Mouse (Mus musculus) erythroblast, embryonic 14.5 days (primary cell): ENCODE measurements around the gene Cym. TPM values are rescaled to one million over a fixed set of nuclear protein-coding genes. Genes with fewer than 3 reads are reported as not detected.

Source experiments
- H3K27me3 ChIP-seq: 2 replicates; pipeline ENCODE4 v1.6.1; 2012; ENCODE audit warnings: inconsistent platforms; ENCODE audit not compliant: control insufficient read depth
- H3K36me3 ChIP-seq: 2 replicates; pipeline ENCODE4 v1.6.1; 2012; ENCODE audit warnings: mild to moderate bottlenecking, inconsistent platforms; ENCODE audit not compliant: control insufficient read depth
- H3K4me1 ChIP-seq: 2 replicates; pipeline ENCODE4 v1.6.1; 2012; ENCODE audit warnings: inconsistent platforms; ENCODE audit not compliant: control insufficient read depth
- H3K4me3 ChIP-seq: replicated peaks from 2 replicates; pipeline ENCODE3; 2012; ENCODE audit warnings: moderate library complexity, mild to moderate bottlenecking, inconsistent platforms
- H3K9me3 ChIP-seq: 2 replicates; pipeline ENCODE4 v1.6.1; 2012; ENCODE audit warnings: low read length, inconsistent platforms, mixed read lengths; ENCODE audit not compliant: control insufficient read depth
- GATA1 ChIP-seq: IDR thresholded peaks from 2 replicates; pipeline ENCODE4 v1.6.1; 2012; ENCODE audit warnings: low read length, inconsistent platforms, mixed read lengths
- TAL1 ChIP-seq: IDR thresholded peaks from 3 replicates; pipeline ENCODE4 v1.6.1; 2012; ENCODE audit warnings: low read length, inconsistent platforms, mixed read lengths
- polyA plus RNA-seq: library from polyadenylated mRNA; stranded (reverse); fragments of >175 nt; gene quantifications from 2 replicates; pipeline ENCODE4 v1.2.3, GENCODE M21; 2012

The Cym gene
- polyA plus RNA-seq, 1 experiment = not detected

GRCm38 (mm10) chr3:107206490-107207150 lies 14.9 kb downstream of the Cym start:
- no peaks in the 10 kb centered on the region for H3K36me3 ChIP-seq
- no peaks in the 10 kb centered on the region for H3K9me3 ChIP-seq
- peaks cover 2% of the 10 kb centered on the region for H3K27me3 ChIP-seq
- no peaks in the 10 kb centered on the region for H3K4me1 ChIP-seq
- no peak for TF ChIP-seq TAL1
- TF ChIP-seq GATA1 = no peak
- no peak overlapping the region for H3K4me3 ChIP-seq

DNA sequence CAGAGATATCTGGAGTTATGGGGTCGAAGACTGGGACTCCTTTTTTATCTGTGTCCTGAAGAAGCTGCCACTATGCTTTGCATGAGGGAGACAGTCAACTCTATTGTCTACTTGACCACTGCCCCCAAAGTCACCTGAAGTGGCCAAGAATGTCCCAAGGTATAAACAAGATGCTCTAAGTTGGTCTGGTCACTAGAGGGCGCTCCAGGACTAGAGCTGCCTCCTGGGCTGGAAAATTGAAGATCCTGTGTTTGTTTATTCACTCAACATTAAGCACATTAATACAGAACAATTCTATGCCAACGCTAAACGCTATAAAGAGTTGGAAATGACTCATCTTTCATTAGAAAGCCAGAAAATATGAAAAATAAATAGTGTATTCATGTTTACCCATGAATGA lies 15.5 kb downstream of the Cym start:
- no peak overlapping the region for H3K4me3 ChIP-seq
- H3K27me3 ChIP-seq = peaks cover 2% of the 10 kb centered on the region
- no peaks in the 10 kb centered on the region for H3K4me1 ChIP-seq
- H3K9me3 ChIP-seq = no peaks in the 10 kb centered on the region
- TF ChIP-seq GATA1 (no peak), TAL1 (no peak)
- no peaks in the 10 kb centered on the region for H3K36me3 ChIP-seq

- no peaks in the 10 kb centered on the region for H3K9me3 ChIP-seq
- H3K27me3 ChIP-seq = peaks cover 2% of the 10 kb centered on the region
- no peaks in the 10 kb centered on the region for H3K36me3 ChIP-seq
- no peak overlapping the region for H3K4me3 ChIP-seq
- TF ChIP-seq TAL1 = no peak
- no peak for TF ChIP-seq GATA1
- no peaks in the 10 kb centered on the region for H3K4me1 ChIP-seq
Measured at GRCm38 (mm10) chr3:107205170-107205569, 16.4 kb downstream of the Cym start.

DNA sequence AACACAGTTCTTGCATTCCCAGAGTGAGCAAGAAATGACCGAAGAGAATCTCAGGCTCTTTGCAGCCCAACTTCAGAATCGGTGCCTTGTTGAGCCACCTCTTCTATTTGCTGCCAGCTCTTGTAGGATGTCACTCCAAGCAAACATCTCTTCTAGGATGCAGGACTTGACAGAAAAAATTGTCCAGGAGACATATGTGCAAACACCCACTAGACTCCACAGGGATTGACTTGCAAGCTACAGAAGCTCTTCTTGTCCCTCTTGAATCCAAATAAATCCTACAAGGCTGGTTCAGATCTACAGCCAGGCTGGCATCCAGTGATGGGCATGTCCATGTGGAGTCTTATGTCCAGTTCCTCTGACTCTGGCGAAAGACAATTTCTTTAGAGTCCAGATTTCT lies 17.1 kb downstream of the Cym start:
- Histone ChIP-seq H3K4me1 (no peaks in the 10 kb centered on the region), H3K9me3 (no peaks in the 10 kb centered on the region), H3K36me3 (no peaks in the 10 kb centered on the region), H3K27me3 (peaks cover 2% of the 10 kb centered on the region), H3K4me3 (no peak overlapping the region)
- no peak for TF ChIP-seq GATA1
- TF ChIP-seq TAL1 = no peak

GRCm38 (mm10) chr3:107201310-107202180 lies 20.0 kb downstream of the Cym start:
- H3K27me3 ChIP-seq = no peaks in the 10 kb centered on the region; the same call in 1 of the 2 replicates
- H3K4me3 ChIP-seq = no peak overlapping the region
- no peaks in the 10 kb centered on the region for H3K36me3 ChIP-seq
- H3K4me1 ChIP-seq = no peaks in the 10 kb centered on the region
- no peaks in the 10 kb centered on the region for H3K9me3 ChIP-seq
- TF ChIP-seq TAL1 = no peak
- TF ChIP-seq GATA1 = no peak

DNA sequence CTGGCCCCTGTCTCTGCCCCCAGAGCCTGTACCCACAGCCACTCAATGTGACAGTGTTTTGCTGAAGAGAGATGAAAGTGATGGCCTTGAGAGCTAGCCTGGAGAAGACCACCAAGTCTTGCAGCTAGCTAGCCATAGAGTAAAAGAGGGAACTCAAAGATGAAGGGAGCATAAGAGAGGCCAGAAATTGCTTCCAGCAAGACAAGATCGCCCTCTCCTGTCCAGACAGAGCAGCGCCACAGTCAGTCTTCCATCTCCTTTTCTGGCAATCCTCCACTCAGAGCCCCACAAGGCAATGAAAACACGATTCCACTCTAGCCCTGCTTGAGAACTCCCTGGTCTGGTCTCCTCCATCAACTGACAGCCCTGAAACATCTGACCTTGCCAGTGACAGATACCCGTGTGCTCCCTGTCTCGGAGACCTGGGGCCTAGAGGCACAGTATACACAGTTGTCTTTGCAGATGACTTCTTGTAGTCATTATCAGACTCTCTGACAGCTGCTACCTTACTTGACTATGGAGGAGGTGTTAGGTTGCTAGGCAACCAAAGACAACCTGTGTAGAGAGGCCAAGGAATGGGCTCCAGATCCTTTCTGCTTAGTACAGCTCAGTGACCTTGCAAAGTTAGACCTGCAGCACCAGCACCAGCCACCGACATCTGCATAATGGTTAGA lies 33.2 kb downstream of the Cym start:
- Histone ChIP-seq H3K4me3 (no peak overlapping the region), H3K36me3 (no peaks in the 10 kb centered on the region), H3K9me3 (no peaks in the 10 kb centered on the region), H3K4me1 (no peaks in the 10 kb centered on the region), H3K27me3 (no peaks in the 10 kb centered on the region)
- no peak for TF ChIP-seq TAL1
- no peak for TF ChIP-seq GATA1

DNA sequence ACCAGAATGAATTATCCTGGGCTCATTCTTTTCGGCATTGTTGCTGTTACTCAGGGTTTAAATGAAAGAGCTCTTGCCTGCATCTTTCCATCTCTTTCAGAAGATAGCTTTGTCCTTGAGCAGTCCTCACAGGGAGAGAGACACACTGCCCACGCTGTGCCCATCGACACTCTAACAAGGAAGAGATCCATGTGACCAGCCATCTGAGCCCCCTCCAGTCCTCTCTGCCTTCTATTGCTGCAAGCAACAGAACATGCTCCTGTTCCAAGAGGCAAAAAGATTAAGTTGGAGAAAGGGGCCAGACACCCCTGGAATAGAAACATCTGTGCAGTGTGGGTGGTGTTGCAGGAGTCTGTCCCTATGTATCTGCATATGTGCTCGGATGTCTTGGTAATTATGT lies 34.5 kb downstream of the Cym start:
- Histone ChIP-seq H3K36me3 (no peaks in the 10 kb centered on the region), H3K27me3 (no peaks in the 10 kb centered on the region), H3K9me3 (no peaks in the 10 kb centered on the region), H3K4me3 (no peak overlapping the region), H3K4me1 (no peaks in the 10 kb centered on the region)
- no peak for TF ChIP-seq TAL1
- TF ChIP-seq GATA1 = no peak

GRCm38 (mm10) chr3:107185597-107185996 lies 35.9 kb downstream of the Cym start:
- TF ChIP-seq GATA1 (no peak), TAL1 (no peak)
- Histone ChIP-seq H3K4me3 (no peak overlapping the region), H3K36me3 (no peaks in the 10 kb centered on the region), H3K9me3 (no peaks in the 10 kb centered on the region), H3K27me3 (no peaks in the 10 kb centered on the region), H3K4me1 (no peaks in the 10 kb centered on the region)

DNA sequence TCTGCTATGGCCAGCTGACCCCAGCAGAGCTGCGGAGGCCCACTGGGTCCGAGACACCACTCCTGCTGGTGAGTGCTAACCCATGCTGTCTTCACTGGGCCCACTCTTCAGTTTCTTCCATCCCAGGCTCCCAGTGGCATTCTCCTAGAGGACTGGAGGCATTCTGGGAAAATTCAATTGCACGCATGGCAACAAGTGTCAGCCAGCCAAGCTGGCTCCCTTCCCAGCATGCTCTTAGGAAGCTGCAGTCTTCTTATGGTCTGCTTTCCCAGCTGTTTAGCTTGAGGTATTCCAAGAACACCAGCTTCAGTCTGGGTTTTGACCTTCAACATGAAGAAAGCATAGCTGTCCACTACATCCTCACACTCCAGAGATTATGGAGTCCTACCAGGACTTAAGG lies 38.4 kb downstream of the Cym start:
- Histone ChIP-seq H3K27me3 (no peaks in the 10 kb centered on the region), H3K36me3 (no peaks in the 10 kb centered on the region), H3K4me1 (no peaks in the 10 kb centered on the region), H3K4me3 (no peak overlapping the region), H3K9me3 (no peaks in the 10 kb centered on the region)
- TF ChIP-seq GATA1 (no peak), TAL1 (no peak)
